Mouse (Mus musculus) cerebellum, adult 9-10 months (tissue): ENCODE results near the gene Aqp11.
A peak's percentile ranks its signal among the peaks of the same experiment; 100 is the strongest.

Experiments
- DNase-seq: peaks from one replicate; pipeline ENCODE4 v3.0.0; 2022

Aqp11 gene

GRCm38 (mm10) chr7:97747176-97747707 lies 9.2 kb upstream of the Aqp11 start:
- DNase-seq: no peak

- peak; percentile 67 for DNase-seq
These were observed 7.2 kb upstream of the Aqp11 start for GRCm38 (mm10) chr7:97745299-97745698.

DNA sequence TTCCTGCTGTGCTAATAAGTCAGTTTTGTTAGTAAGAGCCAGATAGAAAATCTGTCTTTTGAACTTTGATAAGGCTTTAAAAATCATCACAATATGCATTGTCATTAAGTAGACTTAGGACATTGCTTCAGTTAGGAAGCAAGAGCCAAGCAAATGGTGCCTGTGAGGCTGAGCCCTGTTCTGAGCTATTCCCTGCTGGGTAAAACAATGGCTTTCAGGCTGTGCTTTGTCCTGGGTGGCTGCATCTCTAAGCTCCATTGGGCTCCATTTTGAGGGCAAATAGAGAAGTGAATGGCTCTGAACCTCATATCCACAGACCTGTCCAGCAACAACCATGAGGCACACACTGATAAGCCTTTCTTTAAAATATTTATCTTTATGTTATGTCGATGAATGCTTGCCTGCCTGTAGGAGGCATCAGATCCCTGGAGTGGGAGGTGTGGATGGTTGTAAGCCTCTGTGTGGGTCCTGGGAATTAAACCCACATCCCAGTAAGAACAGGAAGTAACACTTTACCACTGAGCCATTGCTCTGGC lies 3.7 kb upstream of the Aqp11 start:
- DNase-seq: no peak

GRCm38 (mm10) chr7:97740948-97741347 lies 2.9 kb upstream of the Aqp11 start:
- DNase-seq: no peak

DNA sequence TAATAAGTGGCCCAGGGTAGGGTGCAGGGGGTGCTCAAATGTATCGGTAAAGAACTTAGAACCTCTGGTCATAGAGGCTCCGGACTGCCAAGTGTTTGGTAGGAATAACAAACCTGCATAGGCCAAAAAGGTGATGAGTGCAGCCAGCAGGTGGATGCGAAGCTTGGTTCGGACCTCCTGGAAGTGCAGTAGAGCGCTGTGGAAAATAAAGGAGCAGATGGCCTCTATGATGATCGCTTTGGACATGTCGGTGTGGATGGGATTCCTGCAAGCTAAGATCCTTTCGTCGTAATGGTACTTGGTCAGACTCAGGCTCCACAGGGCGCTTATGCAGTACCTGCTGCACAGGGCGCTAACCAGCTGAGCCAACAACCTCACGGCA lies 842 bp downstream of the Aqp11 start:
- DNase-seq: peak; percentile 52

GRCm38 (mm10) chr7:97735886-97736420 lies 2.1 kb downstream of the Aqp11 start:
- no peak for DNase-seq

- no peak for DNase-seq
These were observed 3.1 kb downstream of the Aqp11 start for GRCm38 (mm10) chr7:97735021-97735420.

DNA sequence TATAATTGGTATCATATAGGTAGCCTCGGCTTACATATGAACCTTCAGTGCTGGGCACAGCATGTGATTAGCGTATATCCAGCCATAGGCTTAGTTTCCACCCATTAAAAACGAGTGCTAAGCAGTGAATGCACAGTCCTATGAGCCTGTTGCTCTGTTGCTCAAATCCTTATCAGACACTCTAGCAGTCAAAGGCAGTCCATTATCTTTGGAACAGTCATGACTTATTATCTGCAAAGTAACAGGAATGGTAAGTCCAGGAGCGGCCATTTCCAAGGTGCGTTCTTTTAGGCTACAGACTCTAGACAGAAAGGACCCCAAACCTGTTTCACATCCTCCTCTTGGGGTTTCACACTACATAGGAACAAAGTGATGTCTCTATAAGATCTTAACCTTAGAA lies 4.5 kb downstream of the Aqp11 start:
- no peak for DNase-seq

DNA sequence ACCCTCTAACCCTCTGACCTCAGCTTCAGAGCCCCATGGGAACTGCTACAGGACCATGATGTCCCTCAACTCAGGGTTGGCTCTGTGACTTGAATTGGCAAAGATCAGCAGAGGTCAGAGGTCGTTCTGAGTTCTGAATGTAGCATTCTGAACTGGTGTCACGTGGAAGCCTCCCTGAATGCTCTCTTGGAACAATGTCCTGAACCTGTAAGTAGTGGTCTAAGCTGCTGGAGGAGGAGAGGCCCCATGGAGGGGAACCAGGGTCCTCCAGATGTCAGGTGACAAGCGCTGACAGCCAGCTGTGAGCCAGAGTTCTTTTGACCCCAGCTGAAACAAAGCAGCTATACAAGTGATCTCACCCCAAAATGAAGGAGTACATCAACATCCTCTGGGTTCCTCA lies 7.7 kb downstream of the Aqp11 start:
- DNase-seq: no peak

- no peak for DNase-seq
These were observed 9.1 kb downstream of the Aqp11 start for GRCm38 (mm10) chr7:97728666-97729614.

DNA sequence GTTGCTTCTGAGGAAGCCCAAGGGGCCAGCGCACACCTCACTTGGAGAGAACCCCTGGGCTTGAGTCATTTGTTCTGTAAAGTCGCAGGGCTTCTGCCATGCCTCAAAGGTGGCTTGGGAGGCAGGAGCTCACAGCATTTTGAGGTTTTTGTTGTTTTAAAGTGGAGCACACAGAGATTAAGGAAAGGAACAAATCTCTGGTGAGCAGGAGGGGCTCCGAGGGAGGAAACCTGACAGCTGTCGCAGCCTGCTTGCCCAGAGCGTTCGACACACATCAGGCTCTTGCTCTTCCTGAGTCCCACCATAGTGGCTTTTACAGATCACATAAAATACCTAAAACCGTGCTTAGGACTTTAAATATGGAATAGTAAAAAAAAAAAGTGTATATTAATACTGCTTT lies 11.3 kb downstream of the Aqp11 start:
- no peak for DNase-seq

GRCm38 (mm10) chr7:97726080-97726479 lies 12.0 kb downstream of the Aqp11 start:
- no peak for DNase-seq

DNA sequence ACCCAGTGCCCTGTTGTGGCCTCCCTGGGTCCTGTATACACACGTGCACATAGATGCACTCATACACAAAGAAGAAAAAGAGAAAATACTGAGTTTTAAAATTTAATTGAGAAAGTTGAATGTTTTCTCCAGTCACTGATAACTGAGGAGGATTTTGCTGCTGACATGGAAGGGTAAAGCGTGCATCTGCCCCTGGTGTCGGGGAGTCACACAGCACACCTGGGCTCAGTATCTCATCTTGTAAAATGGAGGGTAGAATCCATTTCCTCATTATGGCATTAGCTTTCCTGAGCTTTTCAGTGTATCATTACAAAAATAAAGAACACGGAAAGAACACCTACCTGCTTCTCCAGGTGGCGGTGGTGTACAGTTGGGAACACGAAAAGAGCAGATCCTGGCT lies 12.7 kb downstream of the Aqp11 start:
- no peak for DNase-seq

- no peak for DNase-seq
These were observed 14.2 kb downstream of the Aqp11 start for GRCm38 (mm10) chr7:97723646-97724538.

DNA sequence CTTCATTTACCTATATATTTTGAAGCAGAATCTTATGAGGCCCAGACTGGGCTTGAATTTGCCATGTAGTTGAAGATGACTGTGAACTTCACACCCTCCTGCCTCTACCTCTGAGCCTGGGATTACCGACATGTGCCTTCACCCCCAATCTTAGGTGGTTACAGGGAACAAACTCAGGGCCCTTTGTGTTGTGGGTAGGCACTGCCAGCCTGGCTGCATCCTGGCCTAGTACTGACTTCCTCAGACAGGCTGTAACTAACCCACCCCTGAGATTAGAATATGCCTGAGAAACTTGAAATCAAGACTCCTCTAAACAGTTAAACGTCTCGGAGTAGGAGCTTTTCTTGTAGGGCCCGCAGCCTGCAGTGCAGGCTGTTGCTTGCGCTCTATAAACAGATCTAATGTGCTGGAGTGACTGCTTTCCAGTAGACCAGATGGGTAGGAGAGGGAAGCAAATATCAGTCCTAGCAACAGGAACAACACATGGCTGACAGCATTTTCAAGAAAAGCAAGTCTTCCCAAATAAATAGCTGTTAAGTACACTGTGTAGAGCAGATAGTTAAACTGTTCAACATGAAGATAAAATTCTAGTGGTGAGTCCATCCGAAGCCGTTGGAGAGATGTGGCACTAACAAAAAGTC lies 15.7 kb downstream of the Aqp11 start:
- no peak for DNase-seq

DNA sequence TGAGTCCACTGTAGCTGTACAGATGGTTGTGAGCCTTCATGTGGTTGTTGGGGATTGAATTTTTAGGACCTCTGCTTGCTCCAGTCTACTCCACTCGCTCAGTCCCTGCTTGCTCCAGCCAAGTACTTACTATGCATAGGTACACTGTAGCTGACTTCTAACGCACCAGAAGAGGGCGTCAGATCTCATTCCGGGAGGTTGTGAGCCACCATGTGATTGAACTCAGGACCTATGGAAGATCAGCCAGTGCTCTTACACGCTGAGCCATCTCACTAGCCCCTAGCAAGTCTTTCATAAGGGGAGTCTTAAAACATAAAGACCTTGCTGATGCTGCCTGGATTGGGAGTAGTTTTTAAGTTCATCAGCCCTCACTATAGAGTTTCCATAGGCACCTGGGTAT lies 18.0 kb downstream of the Aqp11 start:
- no peak for DNase-seq

- DNase-seq: no peak
These were observed 19.0 kb downstream of the Aqp11 start for GRCm38 (mm10) chr7:97719078-97719477.

- no peak for DNase-seq
These were observed 20.8 kb downstream of the Aqp11 start for GRCm38 (mm10) chr7:97717326-97717725.

- DNase-seq: no peak
These were observed 23.4 kb downstream of the Aqp11 start for GRCm38 (mm10) chr7:97714651-97715050.

DNA sequence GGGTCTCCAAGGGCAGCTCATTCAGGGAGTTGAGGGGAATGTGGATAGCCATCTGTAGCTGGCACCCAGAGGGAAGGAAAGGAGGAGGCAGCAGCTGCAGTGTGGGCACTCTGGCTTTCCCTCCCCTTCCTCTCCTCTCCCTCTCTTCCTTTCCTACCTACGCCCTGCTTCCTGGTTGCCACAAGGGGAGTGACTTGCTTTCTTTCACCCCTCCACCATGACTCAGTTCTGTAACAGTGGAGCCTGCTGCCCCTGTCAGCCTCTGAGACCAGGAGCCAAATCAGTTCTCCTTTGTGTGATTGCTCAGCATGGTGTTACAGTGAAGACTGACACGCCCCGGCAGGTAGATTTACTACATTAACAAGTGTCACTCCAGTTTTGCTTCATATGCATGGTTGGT lies 28.9 kb downstream of the Aqp11 start:
- no peak for DNase-seq

DNA sequence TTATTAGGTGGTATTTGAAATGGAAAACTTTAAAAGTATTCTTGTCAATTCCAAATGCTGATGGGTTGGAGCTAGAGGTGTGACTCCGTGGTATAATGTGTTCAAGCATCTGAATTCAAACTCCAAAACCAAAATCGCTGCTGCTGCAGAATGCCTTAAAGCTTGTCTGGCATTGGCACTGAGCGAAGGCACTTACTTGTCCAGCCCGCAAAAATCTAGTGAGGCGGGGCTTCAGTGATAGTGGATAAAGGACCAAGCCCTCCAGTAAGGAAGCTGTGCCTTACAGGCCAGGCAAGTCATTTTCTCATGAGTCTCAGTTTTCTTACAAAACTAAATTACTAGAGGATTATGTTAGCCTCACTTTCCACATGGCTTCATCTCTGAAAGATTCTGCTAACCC lies 30.3 kb downstream of the Aqp11 start:
- DNase-seq: no peak

DNA sequence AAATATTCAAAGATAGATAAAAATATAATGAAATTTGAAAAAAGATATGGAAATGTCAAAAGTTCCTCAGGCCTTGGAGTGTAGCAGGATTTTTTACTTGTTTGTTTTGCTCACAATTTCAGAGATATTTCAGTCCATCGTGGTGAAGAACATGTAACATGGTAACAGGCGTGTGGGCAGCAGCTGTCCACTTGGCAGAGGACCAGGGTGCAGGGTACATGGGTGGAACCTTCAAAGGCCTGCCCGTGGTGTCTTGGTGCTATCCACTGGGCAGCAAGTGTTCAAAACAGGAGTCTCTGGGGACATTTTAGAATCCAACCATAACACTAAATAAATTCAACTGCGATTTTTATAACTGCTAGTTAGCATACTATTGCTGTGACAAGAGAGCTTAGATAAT lies 31.0 kb downstream of the Aqp11 start:
- peak; percentile 53 for DNase-seq

- no peak for DNase-seq
These were observed 37.0 kb downstream of the Aqp11 start for GRCm38 (mm10) chr7:97701106-97701505.
